Mouse (Mus musculus) brain, adult 2 months (tissue): Measurements from ENCODE around the gene Snx6.
"Not testable (repeated sequence)": the region's sequence is repeated elsewhere in the genome, so short reads cannot be mapped to it uniquely, and the experiment has no call there.

Experiments
- DNase-seq: peaks from one replicate; pipeline ENCODE4 v3.0.0; 2011; ENCODE audit warnings: low read depth, low spot score

Snx6 gene

DNA sequence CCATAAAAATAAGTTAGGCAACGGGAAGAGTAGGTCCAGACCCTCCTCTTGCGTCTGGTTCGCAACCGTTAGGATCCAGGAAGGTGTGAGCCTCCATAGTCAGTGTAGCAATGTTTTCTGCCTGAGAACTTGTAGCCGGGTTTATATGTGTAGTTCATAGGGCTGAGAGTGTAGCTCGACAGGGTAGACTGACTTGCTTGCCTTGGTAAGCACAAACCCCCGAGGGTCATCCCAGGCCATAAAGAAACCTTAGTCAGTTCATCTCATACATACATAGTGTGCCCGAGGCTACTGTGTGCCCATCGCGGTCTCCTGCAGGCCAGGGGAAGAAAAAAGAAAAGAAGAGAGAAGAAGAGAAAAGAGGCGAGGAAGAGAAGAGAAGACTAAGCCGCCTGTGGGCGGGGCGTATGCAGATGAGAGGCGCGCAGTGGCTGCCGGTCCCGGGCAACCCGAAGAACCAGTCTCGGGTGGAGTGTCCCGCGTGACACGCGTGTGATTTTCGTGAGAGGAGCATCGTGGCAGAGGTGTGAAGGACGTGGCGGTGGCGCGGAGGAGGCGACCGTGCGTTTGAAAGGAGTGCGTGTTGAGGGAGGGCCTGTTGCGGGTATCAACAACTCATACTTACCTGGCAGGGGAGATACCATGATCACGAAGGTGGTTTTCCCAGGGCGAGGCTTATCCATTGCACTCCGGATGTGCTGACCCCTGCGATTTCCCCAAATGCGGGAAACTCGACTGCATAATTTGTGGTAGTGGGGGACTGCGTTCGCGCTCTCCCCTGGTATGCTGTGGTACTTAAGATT lies 85.6 kb downstream of the Snx6 start:
- not testable (repeated sequence) for DNase-seq

DNA sequence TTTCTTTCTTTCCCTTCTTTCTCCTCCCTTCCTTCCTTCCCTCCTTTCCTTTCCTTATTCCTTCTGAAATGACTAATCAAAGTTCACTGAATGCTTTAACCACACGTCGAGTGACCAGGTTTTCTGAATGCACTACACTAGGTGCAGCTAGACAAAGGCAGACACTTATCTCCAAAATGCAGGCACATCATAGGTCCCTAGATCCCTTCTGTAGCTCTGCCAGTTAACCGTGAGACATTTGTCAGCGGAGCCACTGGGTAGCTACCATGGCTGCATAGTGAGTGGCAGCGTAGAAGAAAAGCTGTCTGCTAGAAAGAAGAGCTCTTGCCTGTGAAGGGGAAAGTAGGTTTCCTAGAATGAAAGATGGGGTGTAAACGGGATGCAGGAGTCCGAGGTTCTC lies 96.1 kb downstream of the Snx6 start:
- DNase-seq: no peak

DNA sequence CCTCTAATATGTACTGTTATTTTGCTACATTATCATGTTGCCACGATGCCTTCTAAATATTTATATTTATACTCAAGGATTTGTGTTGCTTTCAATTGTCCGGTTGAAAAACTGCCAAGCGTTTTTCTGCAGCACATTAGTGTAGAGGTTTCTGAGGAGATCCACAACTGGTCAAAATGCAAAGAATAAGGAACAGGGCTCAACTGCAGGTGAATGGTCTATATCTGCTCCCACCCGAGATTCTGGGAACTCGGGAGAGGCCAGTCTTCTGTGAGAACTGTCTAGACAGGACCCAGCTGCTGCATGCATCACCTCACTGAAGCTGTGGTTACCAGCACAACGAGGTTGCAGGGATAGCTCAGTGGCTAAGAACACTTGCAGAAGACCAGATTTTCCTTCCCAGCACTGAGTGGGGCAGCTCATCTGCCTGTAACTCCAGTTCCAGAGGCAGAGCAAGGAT lies 97.7 kb downstream of the Snx6 start:
- DNase-seq: no peak

DNA sequence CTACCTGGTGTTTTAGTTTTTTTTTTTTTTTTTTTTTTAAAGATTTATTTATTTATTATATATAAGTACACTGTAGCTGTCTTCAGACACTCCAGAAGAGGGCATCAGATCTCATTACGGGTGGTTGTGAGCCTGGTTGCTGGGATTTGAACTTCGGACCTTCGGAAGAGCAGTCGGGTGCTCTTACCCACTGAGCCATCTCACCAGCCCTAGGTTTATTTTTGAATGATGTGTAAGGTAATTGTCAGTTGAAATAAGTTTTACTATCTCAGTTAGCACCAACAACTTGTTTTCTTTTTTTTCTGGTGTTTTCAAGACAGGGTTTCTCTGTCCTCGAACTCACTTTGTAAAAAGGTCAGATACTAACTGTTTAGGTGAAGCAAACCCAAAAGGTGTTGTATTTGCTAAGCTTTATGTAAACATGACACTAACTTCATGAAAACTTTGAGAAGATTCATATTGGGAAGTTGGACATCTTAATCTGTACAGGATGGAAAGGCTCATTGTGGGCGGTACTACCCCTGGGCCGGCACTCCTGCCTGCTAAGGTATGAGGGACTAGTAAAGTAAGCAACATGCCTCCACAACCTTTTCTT lies 98.4 kb downstream of the Snx6 start:
- no peak for DNase-seq
